Mouse (Mus musculus): ENCODE measurements around the gene Wdr89. TPM values are rescaled to one million over a fixed set of nuclear protein-coding genes. Genes with fewer than 3 reads are reported as not detected.

The Wdr89 gene
- polyA plus RNA-seq, 1 experiment from 2014 or later, result 11.9 TPM

DNA sequence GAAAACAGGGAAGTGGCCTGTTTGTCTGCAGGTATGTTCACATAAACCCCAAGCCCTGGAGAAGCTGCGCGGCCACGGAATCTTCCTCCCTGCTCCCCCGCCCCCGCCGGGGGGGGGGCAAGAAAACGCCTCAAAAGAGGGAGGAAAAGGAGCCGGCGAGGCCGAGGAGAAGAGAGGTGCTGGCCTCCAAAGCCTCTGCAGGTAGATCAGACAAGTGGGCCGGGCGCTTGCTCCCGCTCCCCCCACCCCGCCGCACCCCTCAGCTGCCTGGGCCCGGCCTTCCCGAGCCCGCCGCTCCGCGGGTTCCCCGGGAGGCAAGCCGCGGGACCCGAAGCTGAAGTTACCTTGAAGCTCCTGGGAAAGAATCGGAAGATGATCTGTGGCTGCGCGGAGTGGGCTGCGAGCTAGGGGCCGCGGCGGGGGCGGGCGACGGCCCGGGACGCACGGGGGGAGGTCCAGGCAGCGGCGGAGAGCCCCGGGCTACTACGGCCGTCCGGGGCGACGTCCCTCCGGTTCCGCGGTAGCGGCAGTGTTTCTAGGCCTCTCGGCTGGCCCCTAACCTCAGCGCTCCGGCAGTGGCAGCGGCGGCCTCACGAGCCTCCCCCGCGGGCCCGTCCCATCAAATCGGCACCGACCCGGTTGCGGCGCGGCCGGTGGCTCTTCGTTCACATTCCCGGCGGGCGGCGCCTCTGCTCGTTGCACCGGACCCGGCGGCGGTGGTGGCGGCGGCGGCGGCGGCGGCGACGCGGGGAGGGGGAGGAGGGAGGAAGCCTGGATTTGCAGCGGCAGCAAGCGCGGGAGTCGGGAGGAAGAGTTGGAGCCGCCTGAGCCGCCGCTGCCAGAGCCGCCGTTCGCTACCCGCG lies 73.8 kb downstream of the Wdr89 start:
- Histone ChIP-seq H3K4me3 (ENCODE audit: low read depth, low read length) (peak overlapping the region; percentile 99), H3K27me3 (ENCODE audit: control insufficient read depth, insufficient read depth, low read length) (no peaks in the 10 kb centered on the region), H3K9me3 (ENCODE audit: control insufficient read depth, low read length) (no peaks in the 10 kb centered on the region), H3K9ac (ENCODE audit: low read length) (peak overlapping the region; percentile 97), H3K4me2 (ENCODE audit: low read depth, low read length, severe bottlenecking) (peak overlapping the region; percentile 66), H3K4me1 (replicated peaks; ENCODE audit: control insufficient read depth, insufficient read depth, low read length) (peaks cover 5% of the 10 kb centered on the region), H3K36me3 (ENCODE audit: control insufficient read depth, insufficient read depth, low read length) (peaks cover 5% of the 10 kb centered on the region; the same call in 1 of the 2 replicates), H3K27ac (ENCODE audit: low read depth, low read length) (peak overlapping the region; percentile 97)
- under 1% methylated on average over 79 of the region's 97 CpGs for WGBS
- ATAC-seq (replicated peaks; ENCODE audit: low FRiP score) (peak; percentile 25), DNase-seq (ENCODE audit: low spot score) (no peak)

DNA sequence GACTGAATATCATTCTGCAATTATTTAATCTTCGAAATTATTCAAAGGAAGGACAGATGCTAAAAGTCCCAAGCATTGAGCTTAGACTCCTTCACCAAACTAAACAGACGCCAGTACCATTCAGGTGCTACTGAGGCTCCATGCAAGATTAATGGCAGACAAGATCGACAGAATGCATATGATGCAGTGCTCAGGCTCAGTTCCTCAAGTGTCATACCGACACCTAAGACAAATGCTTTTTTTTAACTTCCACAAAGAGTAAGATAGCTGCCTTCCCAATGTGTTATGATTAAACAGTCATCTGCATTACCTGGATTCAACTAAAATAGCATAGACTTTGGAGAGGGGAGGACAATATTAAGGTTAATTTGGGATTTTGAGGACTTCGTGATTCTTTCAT lies 74.9 kb downstream of the Wdr89 start:
- Histone ChIP-seq H3K4me1 (replicated peaks; ENCODE audit: control insufficient read depth, insufficient read depth, low read length) (peaks cover 5% of the 10 kb centered on the region), H3K36me3 (ENCODE audit: control insufficient read depth, insufficient read depth, low read length) (peaks cover 5% of the 10 kb centered on the region; the same call in 1 of the 2 replicates), H3K27ac (ENCODE audit: low read depth, low read length) (no peak overlapping the region), H3K4me2 (ENCODE audit: low read depth, low read length, severe bottlenecking) (peak overlapping the region; percentile 66), H3K27me3 (ENCODE audit: control insufficient read depth, insufficient read depth, low read length) (no peaks in the 10 kb centered on the region), H3K9ac (ENCODE audit: low read length) (peak overlapping the region; percentile 24; the same call in 1 of the 2 replicates), H3K4me3 (ENCODE audit: low read depth, low read length) (peak overlapping the region; percentile 99), H3K9me3 (ENCODE audit: control insufficient read depth, low read length) (no peaks in the 10 kb centered on the region)
- ATAC-seq (replicated peaks; ENCODE audit: low FRiP score) (no peak), DNase-seq (ENCODE audit: low spot score) (no peak)
- WGBS, result 50% methylated on average over 5 of the region's 5 CpGs

DNA sequence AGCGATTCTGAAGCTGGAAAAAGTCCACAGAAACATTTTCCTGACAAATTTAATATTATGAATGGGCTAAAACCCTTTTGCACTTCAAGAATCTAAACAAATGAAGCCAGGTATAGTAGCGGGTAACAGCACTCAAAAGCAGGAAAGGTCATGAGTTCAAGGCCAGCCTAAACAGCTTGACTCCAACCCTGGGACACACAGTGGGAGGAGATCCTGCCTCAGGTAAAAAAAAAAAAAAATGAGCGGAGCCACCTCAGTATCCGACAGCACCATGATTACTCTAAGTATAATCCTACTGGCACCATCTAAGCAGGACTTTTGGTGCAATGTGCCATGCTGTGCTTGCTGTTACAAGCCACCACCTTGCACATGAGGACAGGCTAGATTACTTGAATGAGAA lies 75.5 kb downstream of the Wdr89 start:
- peak overlapping the region; percentile 66; the same call in 1 of the 2 replicates for H3K4me2 ChIP-seq (ENCODE audit: low read depth, low read length, severe bottlenecking)
- no peak overlapping the region for H3K9ac ChIP-seq (ENCODE audit: low read length)
- H3K4me3 ChIP-seq (ENCODE audit: low read depth, low read length), result 0 out of 2 replicates have a peak overlapping the region, but pooled peaks have one; percentile 99

DNA sequence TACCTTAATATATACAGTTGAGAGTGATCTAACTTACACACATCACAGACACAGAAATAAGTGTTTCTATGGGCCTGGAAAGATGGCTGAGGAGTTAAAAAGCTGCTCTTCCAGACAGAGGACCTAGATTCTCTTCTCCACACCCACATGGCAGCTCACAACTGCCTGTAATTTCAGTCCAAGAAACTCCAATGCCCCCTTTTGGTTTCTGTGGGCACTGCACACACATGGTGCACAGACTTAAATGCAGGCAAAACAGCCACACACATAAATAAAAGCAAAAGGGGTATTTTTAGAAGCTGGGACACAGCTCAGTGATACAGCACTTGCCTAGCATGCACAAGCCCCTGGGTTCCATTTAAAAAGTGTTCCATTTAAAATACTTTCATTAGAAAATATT lies 81.8 kb downstream of the Wdr89 start:
- DNase-seq (ENCODE audit: low spot score) (no peak), ATAC-seq (replicated peaks; ENCODE audit: low FRiP score) (no peak)
- no peaks in the 10 kb centered on the region for H3K27me3 ChIP-seq (ENCODE audit: control insufficient read depth, insufficient read depth, low read length)
- no peak overlapping the region for H3K27ac ChIP-seq (ENCODE audit: low read depth, low read length)
- H3K36me3 ChIP-seq (ENCODE audit: control insufficient read depth, insufficient read depth, low read length), result peaks cover 6% of the 10 kb centered on the region
- H3K4me1 ChIP-seq (replicated peaks; ENCODE audit: control insufficient read depth, insufficient read depth, low read length), result no peaks in the 10 kb centered on the region
- no peaks in the 10 kb centered on the region for H3K9me3 ChIP-seq (ENCODE audit: control insufficient read depth, low read length)
- H3K4me2 ChIP-seq (ENCODE audit: low read depth, low read length, severe bottlenecking), result no peak overlapping the region
- H3K4me3 ChIP-seq (ENCODE audit: low read depth, low read length), result no peak overlapping the region
- no peak overlapping the region for H3K9ac ChIP-seq (ENCODE audit: low read length)

More for the DNA sequence above, 75.5 kb downstream of the Wdr89 start:
- Histone ChIP-seq H3K27ac (ENCODE audit: low read depth, low read length) (no peak overlapping the region), H3K36me3 (ENCODE audit: control insufficient read depth, insufficient read depth, low read length) (peaks cover 8% of the 10 kb centered on the region; the same call in 1 of the 2 replicates), H3K27me3 (ENCODE audit: control insufficient read depth, insufficient read depth, low read length) (no peaks in the 10 kb centered on the region), H3K9me3 (ENCODE audit: control insufficient read depth, low read length) (no peaks in the 10 kb centered on the region), H3K4me1 (replicated peaks; ENCODE audit: control insufficient read depth, insufficient read depth, low read length) (peaks cover 3% of the 10 kb centered on the region)
- DNase-seq (ENCODE audit: low spot score) (no peak), ATAC-seq (replicated peaks; ENCODE audit: low FRiP score) (no peak)
- WGBS, result 83% methylated on average over 4 of the region's 4 CpGs

DNA sequence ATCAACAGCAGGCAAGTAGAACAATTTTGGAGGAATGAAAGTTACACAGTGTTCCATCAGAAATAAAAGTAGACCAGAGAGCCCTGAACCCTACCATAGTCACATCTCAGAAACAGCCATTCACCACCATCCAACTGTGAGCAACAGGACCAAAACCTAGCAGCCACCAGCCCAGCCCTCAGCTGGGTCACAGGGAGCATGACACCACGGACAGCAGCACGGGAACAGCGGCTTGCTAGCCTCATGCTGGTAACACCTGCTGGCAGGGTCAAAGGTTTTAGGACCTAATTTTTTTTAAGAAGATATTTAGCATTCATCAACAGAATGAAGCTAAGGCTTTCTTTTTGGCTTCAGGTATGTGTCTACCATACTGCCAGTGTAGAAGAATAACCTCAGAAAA lies 85.6 kb downstream of the Wdr89 start:
- WGBS, result 72% methylated on average over 3 of the region's 3 CpGs
- Histone ChIP-seq H3K27ac (ENCODE audit: low read depth, low read length) (no peak overlapping the region), H3K4me1 (replicated peaks; ENCODE audit: control insufficient read depth, insufficient read depth, low read length) (no peaks in the 10 kb centered on the region), H3K9me3 (ENCODE audit: control insufficient read depth, low read length) (no peaks in the 10 kb centered on the region), H3K36me3 (ENCODE audit: control insufficient read depth, insufficient read depth, low read length) (peaks cover 3% of the 10 kb centered on the region), H3K27me3 (ENCODE audit: control insufficient read depth, insufficient read depth, low read length) (no peaks in the 10 kb centered on the region), H3K4me2 (ENCODE audit: low read depth, low read length, severe bottlenecking) (no peak overlapping the region), H3K9ac (ENCODE audit: low read length) (no peak overlapping the region), H3K4me3 (ENCODE audit: low read depth, low read length) (no peak overlapping the region)
- ATAC-seq (replicated peaks; ENCODE audit: low FRiP score) (no peak), DNase-seq (ENCODE audit: low spot score) (no peak)

Other genes starting within 250 kb of the Wdr89 start
- 24.9 and 26.1 TPM in 2 replicates for gene Ppp2r5e, start 73.3 kb downstream of the Wdr89 start, polyA plus RNA-seq (2014; fragmentation: Nextera tagmentation; extraction: Ambion mirVana)
- 9.2 and 10.2 TPM in 2 replicates for gene Sgpp1, start 66.2 kb upstream of the Wdr89 start, polyA plus RNA-seq (2014; fragmentation: Nextera tagmentation; extraction: Ambion mirVana)
- gene Syne2, start 148.6 kb upstream of the Wdr89 start, polyA plus RNA-seq (2014; fragmentation: Nextera tagmentation; extraction: Ambion mirVana), result 117 and 127 TPM in 2 replicates

Data from forebrain, embryonic 11.5 days (tissue).